ENCODE assay signal across 19 mouse cellular contexts in genomic region chr2:59331093-59331492, GRCm38 (mm10).
DNase-seq lines count a peak whose midpoint lies in the region; ATAC-seq lines count a peak whose summit lies in the region.
"Had no signal": no experiment of that assay in that cellular context is flagged by ENCODE, and none has a peak within 500 bp of the region (broad histone marks: within the 10 kb centered on the region; RNA-seq: fewer than 3 reads in every experiment).

No protein-coding gene starts in this region.

- 0 out of 2 replicates have a peak, but pooled peaks have one; percentile 27 for ATAC-seq in frontal cortex, adult (ENCODE audit: low TSS enrichment)
- ATAC-seq: activated CD4-positive, CD25-positive, alpha-beta regulatory T cell, adult 4 months; forebrain, embryonic 13.5 days; forebrain, embryonic 16.5 days; hindbrain, embryonic 16.5 days had no signal

- DNase-seq in frontal cortex, postnatal 36 days (ENCODE audit: low spot score in 2 of 2) = no peak
- DNase-seq in layer of hippocampus, adult 18-20 months (ENCODE audit: low spot score in 2 of 2) = peak; percentile 52 to 64
- DNase-seq in layer of hippocampus, postnatal 25 days (ENCODE audit: extremely low spot score in 1 of 2, low spot score in 1 of 2) = no peak
- DNase-seq in layer of hippocampus, postnatal 14 days (ENCODE audit: low spot score in 2 of 2) = peak; percentile 33 to 44
- DNase-seq in layer of hippocampus, postnatal 10 days (ENCODE audit: low spot score in 2 of 2) = no peak
- DNase-seq in brain, adult 2 months (ENCODE audit: low read depth, low spot score) = peak; percentile 33
- no peak for DNase-seq in kidney, postnatal 36 days
- DNase-seq: adrenal gland, adult 8-10 months; adrenal gland, postnatal 25 days; cerebellum, adult 18-20 months; cerebellum, adult 9-10 months; cerebellum, postnatal 14 days; gastrocnemius, postnatal 25 days; heart, adult 2 months had no signal

Comparison
In these comparisons a context has a peak if more than half of its experiments do, and no peak if none do; other contexts are left out.
1. DNase-seq: peak in layer of hippocampus, adult 18-20 months (2 of 2), layer of hippocampus, postnatal 14 days (2 of 2) and brain, adult 2 months (single experiment); none in frontal cortex, postnatal 36 days (0 of 2), layer of hippocampus, postnatal 25 days (0 of 2), layer of hippocampus, postnatal 10 days (0 of 2) and kidney, postnatal 36 days (0 of 2).